Mouse (Mus musculus) MEL (cell line): Measurements from ENCODE around the gene Dennd1a. TPM values are rescaled to one million over a fixed set of nuclear protein-coding genes. Genes with fewer than 3 reads are reported as not detected.

Source experiments
- DNase-seq: peaks from one replicate; pipeline ENCODE4 v3.0.0; 2011; ENCODE audit warnings: low read depth, low spot score
- H3K27ac ChIP-seq: 2 replicates; pipeline ENCODE4 v1.5.1; 2012; ENCODE audit warnings: low read depth, mild to moderate bottlenecking, control low read depth, low read length, moderate library complexity; ENCODE audit not compliant: control insufficient read depth
- H3K27me3 ChIP-seq, 2 experiments: fragments of 150-350 bp in 1 of 2; sonication (generic) in 1 of 2; 2 replicates each; pipeline ENCODE4 v1.6.1; 2012; ENCODE audit warnings: low read length in 2 of 2, mild to moderate bottlenecking in 2 of 2, improper control_type of control experiment in 1 of 2, moderate library complexity in 1 of 2; ENCODE audit not compliant: insufficient read depth in 2 of 2, control insufficient read depth in 1 of 2
- H3K36me3 ChIP-seq, 2 experiments: 2 replicates each; pipeline ENCODE4 v1.6.1; 2012 to 2014; ENCODE audit warnings: low read length in 2 of 2, improper control_type of control experiment in 1 of 2, inconsistent platforms in 1 of 2, mild to moderate bottlenecking in 1 of 2; ENCODE audit not compliant: insufficient read depth in 2 of 2, control insufficient read depth in 1 of 2
- H3K4me1 ChIP-seq, 2 experiments: fragments of 150-350 bp in 1 of 2; sonication (generic) in 1 of 2; 2 replicates each; pipeline ENCODE4 v1.6.1; 2012; ENCODE audit warnings: low read length in 2 of 2, improper control_type of control experiment in 1 of 2, mild to moderate bottlenecking in 1 of 2; ENCODE audit not compliant: insufficient read depth in 2 of 2, control insufficient read depth in 1 of 2
- H3K4me3 ChIP-seq, 2 experiments: fragments of 150-350 bp in 1 of 2; sonication (generic) in 1 of 2; 2 replicates each; pipeline ENCODE4 v1.5.1; 2012; ENCODE audit warnings: low read depth in 2 of 2, low read length in 2 of 2, mild to moderate bottlenecking in 2 of 2, moderate library complexity in 2 of 2, control low read depth in 1 of 2, improper control_type of control experiment in 1 of 2; ENCODE audit not compliant: control insufficient read depth in 1 of 2, insufficient read depth in 1 of 2
- H3K79me2 ChIP-seq: 2 replicates; pipeline ENCODE4 v1.6.1; 2012; ENCODE audit warnings: mild to moderate bottlenecking, low read length, moderate library complexity; ENCODE audit not compliant: control insufficient read depth, poor library complexity, insufficient read depth
- H3K9ac ChIP-seq: 2 replicates; pipeline ENCODE4 v1.6.1; 2012; ENCODE audit warnings: low read depth, mild to moderate bottlenecking, control low read depth, low read length, moderate library complexity; ENCODE audit not compliant: control insufficient read depth, poor library complexity, severe bottlenecking
- H3K9me3 ChIP-seq: fragments of 150-350 bp; sonication (generic); replicated peaks from 2 replicates; pipeline ENCODE4 v1.6.1; 2012; ENCODE audit warnings: mild to moderate bottlenecking, low read length, improper control_type of control experiment, moderate library complexity; ENCODE audit not compliant: insufficient read depth
- BHLHE40 ChIP-seq: IDR thresholded peaks from 2 replicates; pipeline ENCODE4 v1.6.1; 2012; ENCODE audit warnings: low read depth, mild to moderate bottlenecking, inconsistent platforms, low read length, improper control_type of control experiment, borderline replicate concordance
- CHD1 ChIP-seq: IDR thresholded peaks from 2 replicates; pipeline ENCODE4 v1.6.1; 2012; ENCODE audit warnings: low read depth, mild to moderate bottlenecking, inconsistent platforms, low read length, improper control_type of control experiment
- CTCF ChIP-seq, 3 experiments: IDR thresholded peaks in 2 of 3; conservative IDR thresholded peaks in 1 of 3; 2 replicates each; pipeline ENCODE4 v1.5.1; 2011 to 2012; ENCODE audit warnings: low read length in 3 of 3, low read depth in 2 of 3, mild to moderate bottlenecking in 2 of 3, improper control_type of control experiment in 1 of 3, inconsistent platforms in 1 of 3, mixed read lengths in 1 of 3, moderate library complexity in 1 of 3; ENCODE audit not compliant: control insufficient read depth in 1 of 3, insufficient read depth in 1 of 3, poor library complexity in 1 of 3, severe bottlenecking in 1 of 3
- E2F4 ChIP-seq: IDR thresholded peaks from 2 replicates; pipeline ENCODE4 v1.6.1; 2011; ENCODE audit warnings: low read depth, low read length, improper control_type of control experiment, borderline replicate concordance
- ELF1 ChIP-seq: IDR thresholded peaks from 2 replicates; pipeline ENCODE4 v1.6.1; 2014; ENCODE audit warnings: low read depth, mild to moderate bottlenecking, inconsistent platforms, low read length, improper control_type of control experiment, moderate library complexity
- EP300 ChIP-seq, 2 experiments: IDR thresholded peaks; 2 replicates each; pipeline ENCODE4 v1.6.1; 2011; ENCODE audit warnings: improper control_type of control experiment in 2 of 2, low read length in 2 of 2, low read depth in 1 of 2, mild to moderate bottlenecking in 1 of 2
- ETS1 ChIP-seq: IDR thresholded peaks from 2 replicates; pipeline ENCODE4 v1.6.1; 2012; ENCODE audit warnings: low read depth, mild to moderate bottlenecking, inconsistent platforms, low read length, improper control_type of control experiment, moderate library complexity
- JUND ChIP-seq: IDR thresholded peaks from 2 replicates; pipeline ENCODE4 v1.6.1; 2011; ENCODE audit warnings: low read depth, mild to moderate bottlenecking, improper control_type of control experiment, low read length
- MAX ChIP-seq: IDR thresholded peaks from 2 replicates; pipeline ENCODE4 v1.6.1; 2011; ENCODE audit warnings: low read length, improper control_type of control experiment
- MEF2A ChIP-seq: IDR thresholded peaks from 2 replicates; pipeline ENCODE4 v1.6.1; 2014; ENCODE audit warnings: low read depth, mild to moderate bottlenecking, inconsistent platforms, low read length, improper control_type of control experiment; ENCODE audit not compliant: poor library complexity, insufficient replicate concordance, severe bottlenecking; ENCODE audit errors: extremely low read depth
- MYC ChIP-seq: IDR thresholded peaks from 2 replicates; pipeline ENCODE4 v1.6.1; 2011; ENCODE audit warnings: low read depth, mild to moderate bottlenecking, low read length, improper control_type of control experiment, moderate library complexity
- NELFE ChIP-seq: IDR thresholded peaks from 2 replicates; pipeline ENCODE4 v1.6.1; 2011; ENCODE audit warnings: low read depth, low read length, improper control_type of control experiment
- NRF1 ChIP-seq: IDR thresholded peaks from 2 replicates; pipeline ENCODE4 v1.6.1; 2014; ENCODE audit warnings: low read depth, mild to moderate bottlenecking, inconsistent platforms, low read length, improper control_type of control experiment, moderate library complexity; ENCODE audit not compliant: poor library complexity, insufficient read depth, severe bottlenecking
- POLR2A ChIP-seq, 2 experiments: IDR thresholded peaks; 2 replicates each; pipeline ENCODE4 v1.6.1; 2011 to 2012; ENCODE audit warnings: low read length in 2 of 2, mild to moderate bottlenecking in 2 of 2, control low read depth in 1 of 2, improper control_type of control experiment in 1 of 2, low read depth in 1 of 2, moderate library complexity in 1 of 2; ENCODE audit not compliant: control insufficient read depth in 1 of 2, insufficient read depth in 1 of 2, poor library complexity in 1 of 2
- POLR2AphosphoS5 ChIP-seq: IDR thresholded peaks from 2 replicates; pipeline ENCODE4 v1.6.1; 2012; ENCODE audit warnings: low read depth, borderline replicate concordance, mild to moderate bottlenecking, inconsistent platforms, low read length, moderate library complexity, mixed read lengths
- RAD21 ChIP-seq: IDR thresholded peaks from 2 replicates; pipeline ENCODE4 v1.6.1; 2011; ENCODE audit warnings: mild to moderate bottlenecking, low read depth, low read length, improper control_type of control experiment
- RCOR1 ChIP-seq: IDR thresholded peaks from 2 replicates; pipeline ENCODE4 v1.6.1; 2012; ENCODE audit warnings: low read depth, mild to moderate bottlenecking, inconsistent platforms, low read length, improper control_type of control experiment
- TAL1 ChIP-seq: IDR thresholded peaks from 2 replicates; pipeline ENCODE4 v1.6.1; 2012; ENCODE audit warnings: mild to moderate bottlenecking, inconsistent platforms, low read length, moderate library complexity, mixed read lengths
- TCF12 ChIP-seq: IDR thresholded peaks from 2 replicates; pipeline ENCODE4 v1.6.1; 2014; ENCODE audit warnings: low read depth, mild to moderate bottlenecking, inconsistent platforms, low read length, improper control_type of control experiment, moderate library complexity
- USF1 ChIP-seq: IDR thresholded peaks from 2 replicates; pipeline ENCODE4 v1.6.1; 2014; ENCODE audit warnings: low read depth, mild to moderate bottlenecking, inconsistent platforms, low read length, improper control_type of control experiment, moderate library complexity
- polyA plus RNA-seq, 2 experiments: library from polyadenylated mRNA; stranded (reverse) in 1 of 2; unstranded in 1 of 2; fragments of >175 nt in 1 of 2; fragments of >200 nt in 1 of 2; gene quantifications; 2 replicates each; pipeline versions ENCODE4 v1.2.1 to v1.2.4; 2012; ENCODE audit warnings: low replicate concordance in 2 of 2, low read depth in 1 of 2; ENCODE audit not compliant: insufficient read length in 2 of 2, insufficient read depth in 1 of 2, missing spikeins in 1 of 2
- total RNA-seq: library from RNA; depleted of rRNA; stranded (reverse); fragments of 300-350 nt; gene quantifications from 2 replicates; pipeline ENCODE4 v1.2.3, GENCODE M21; 2012

Dennd1a gene
- total and polyA plus RNA-seq, 3 experiments: 5.0 to 21.8 TPM; not detected in 1

- Histone ChIP-seq H3K36me3 (peaks cover 0 to 12% of the 10 kb centered on the region in 2 experiments; a peak in 2 of 4 replicates), H3K4me3 (no peak overlapping the region), H3K27me3 (no peaks in the 10 kb centered on the region), H3K79me2 (no peaks in the 10 kb centered on the region; the same call in 1 of the 2 replicates), H3K9ac (no peak overlapping the region), H3K27ac (no peak overlapping the region), H3K9me3 (no peaks in the 10 kb centered on the region), H3K4me1 (0 out of 4 replicates have a peak, but pooled peaks cover 0 to 6% of the 10 kb centered on the region in 2 experiments)
- no peak for TF ChIP-seq ELF1
- TF ChIP-seq USF1: no peak
- no peak for TF ChIP-seq CHD1
- TF ChIP-seq RCOR1: no peak
- TF ChIP-seq NRF1: no peak
- no peak for TF ChIP-seq RAD21
- TF ChIP-seq ETS1: no peak
- no peak for TF ChIP-seq TAL1
- TF ChIP-seq NELFE: no peak
- TF ChIP-seq TCF12: no peak
- DNase-seq: no peak
These were observed 103.3 kb downstream of the Dennd1a start for GRCm38 (mm10) chr2:38183881-38184280.

DNA sequence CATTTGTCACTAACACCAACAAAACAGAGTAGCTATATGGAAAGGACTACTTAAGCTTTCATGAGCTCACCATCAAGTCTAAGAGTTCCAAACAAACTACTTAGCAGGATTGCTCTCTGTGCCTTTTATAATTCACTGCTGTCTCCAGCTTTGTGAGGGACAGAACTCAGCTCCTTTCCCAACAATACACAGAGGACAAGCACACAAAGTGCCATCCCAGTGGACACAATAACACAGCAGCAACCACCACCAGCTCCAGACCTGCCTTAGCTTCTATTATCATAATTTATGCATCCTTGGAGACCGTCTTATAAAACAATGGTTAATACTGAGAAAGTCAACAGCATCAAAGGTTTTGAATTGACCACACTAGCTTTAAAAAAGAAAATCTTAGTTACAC is 104.9 kb downstream of the Dennd1a start:
- TF ChIP-seq POLR2A (IDR thresholded peaks at IDR 0.05; ENCODE audit: control insufficient read depth in 1 of 2, insufficient read depth in 1 of 2, low read depth in 1 of 2, low read length in 2 of 2, poor library complexity in 1 of 2): no peak
- TF ChIP-seq USF1: no peak
- no peak for TF ChIP-seq CTCF (IDR thresholded peaks at IDR 0.05 in 2 of 3, conservative IDR thresholded peaks at IDR 0.05 in 1 of 3; ENCODE audit: control insufficient read depth in 1 of 3, insufficient read depth in 1 of 3, low read depth in 2 of 3, low read length in 3 of 3, poor library complexity in 1 of 3, severe bottlenecking in 1 of 3)
- TF ChIP-seq NELFE: no peak
- TF ChIP-seq MYC: no peak
- TF ChIP-seq E2F4: no peak
- no peak for TF ChIP-seq JUND
- no peak for TF ChIP-seq RCOR1
- no peak for TF ChIP-seq POLR2AphosphoS5
- no peak for TF ChIP-seq BHLHE40
- no peak for TF ChIP-seq MEF2A
- no peak for TF ChIP-seq MAX
- no peak for TF ChIP-seq EP300 (IDR thresholded peaks at IDR 0.05; ENCODE audit: low read depth in 1 of 2, low read length in 2 of 2)
- no peak for TF ChIP-seq RAD21
- no peak for DNase-seq
- Histone ChIP-seq H3K9me3 (no peaks in the 10 kb centered on the region), H3K9ac (no peak overlapping the region), H3K36me3 (peaks cover 0 to 16% of the 10 kb centered on the region in 2 experiments; a peak in 2 of 4 replicates), H3K27me3 (no peaks in the 10 kb centered on the region), H3K4me3 (no peak overlapping the region), H3K79me2 (no peaks in the 10 kb centered on the region; the same call in 1 of the 2 replicates), H3K27ac (no peak overlapping the region), H3K4me1 (0 out of 4 replicates have a peak, but pooled peaks cover 0 to 6% of the 10 kb centered on the region in 2 experiments)
